Comparison of ENCODE assay signal across 22 mouse cellular contexts in genomic region chr3:34325669-34326068, GRCm38 (mm10).
DNase-seq lines count a peak whose midpoint lies in the region; ATAC-seq and TF ChIP-seq lines count a peak whose summit lies in the region.
"Had no signal": no experiment of that assay in that cellular context is flagged by ENCODE, and none has a peak within 500 bp of the region (broad histone marks: within the 10 kb centered on the region; RNA-seq: fewer than 3 reads in every experiment).

No protein-coding gene starts in this region.

- H3K9ac ChIP-seq in lung, embryonic 14.5 days = no peak overlapping the region
- H3K9ac ChIP-seq in lung, postnatal 0 days (replicated peaks; ENCODE audit: low read depth) = no peak overlapping the region
- H3K9ac ChIP-seq: forebrain, embryonic 12.5 days; hindbrain, embryonic 15.5 days; liver, embryonic 12.5 days; midbrain, embryonic 13.5 days had no signal

- no peaks in the 10 kb centered on the region for H3K36me3 ChIP-seq in lung, embryonic 14.5 days (ENCODE audit: insufficient read depth)
- no peaks in the 10 kb centered on the region for H3K36me3 ChIP-seq in lung, postnatal 0 days (ENCODE audit: insufficient read depth, low read length)
- H3K36me3 ChIP-seq in kidney, adult 2 months (ENCODE audit: control insufficient read depth, insufficient read depth, low read length) = no peaks in the 10 kb centered on the region
- H3K36me3 ChIP-seq: forebrain, embryonic 12.5 days; heart, embryonic 10.5 days; hindbrain, embryonic 15.5 days; liver, embryonic 12.5 days; midbrain, embryonic 13.5 days had no signal

- no peak for TF ChIP-seq EP300 in lung, postnatal 0 days (IDR thresholded peaks at IDR 0.05)

- in situ Hi-C loops in Patski (cut with MboI; ENCODE audit: low pct_unique_long_range_greater_than_20kb) = no loop called here

- CTCF ChIA-PET in Patski (lab: Charles Lee) = no interaction called here

- POLR2A ChIA-PET in Patski (lab: Charles Lee) = no interaction called here

- ATAC-seq in lung, embryonic 14.5 days (ENCODE audit: insufficient read depth) = no peak
- ATAC-seq in lung, postnatal 0 days = no peak
- ATAC-seq in Patski = peak; percentile 60
- ATAC-seq: liver, embryonic 12.5 days; midbrain, embryonic 13.5 days had no signal

- no peak overlapping the region for H3K27ac ChIP-seq in lung, embryonic 14.5 days (ENCODE audit: low read depth)
- no peak overlapping the region for H3K27ac ChIP-seq in lung, postnatal 0 days (ENCODE audit: low read length)
- H3K27ac ChIP-seq in kidney, adult 2 months (ENCODE audit: insufficient read depth, low read depth, low read length) = no peak overlapping the region
- H3K27ac ChIP-seq: forebrain, embryonic 12.5 days; gastrocnemius, adult 2 months; heart, embryonic 10.5 days; hindbrain, embryonic 15.5 days; left cerebral cortex, adult 2 months; liver, embryonic 12.5 days; midbrain, embryonic 13.5 days had no signal

- H3K27me3 ChIP-seq in lung, embryonic 14.5 days (ENCODE audit: insufficient read depth, low read length) = no peaks in the 10 kb centered on the region
- no peaks in the 10 kb centered on the region for H3K27me3 ChIP-seq in lung, postnatal 0 days (replicated peaks; ENCODE audit: insufficient read depth, low read length)
- peaks cover 62% of the 10 kb centered on the region for H3K27me3 ChIP-seq in Patski
- 0 out of 2 replicates have a peak, but pooled peaks cover 1% of the 10 kb centered on the region for H3K27me3 ChIP-seq in kidney, adult 2 months (replicated peaks; ENCODE audit: control insufficient read depth, insufficient read depth, low read length)
- H3K27me3 ChIP-seq: liver, embryonic 12.5 days had no signal

- no peak overlapping the region for H3K4me3 ChIP-seq in lung, embryonic 14.5 days (ENCODE audit: low read depth, low read length)
- no peak overlapping the region for H3K4me3 ChIP-seq in lung, postnatal 0 days (ENCODE audit: low read depth, low read length)
- no peak overlapping the region for H3K4me3 ChIP-seq in kidney, adult 2 months (ENCODE audit: insufficient read depth, low read depth, low read length)
- H3K4me3 ChIP-seq: forebrain, embryonic 12.5 days; gastrocnemius, adult 2 months; heart, embryonic 10.5 days; hindbrain, embryonic 15.5 days; left cerebral cortex, adult 2 months; liver, embryonic 12.5 days; midbrain, embryonic 13.5 days had no signal

- no peaks in the 10 kb centered on the region for H3K9me3 ChIP-seq in lung, embryonic 14.5 days (ENCODE audit: low read depth, low read length)
- no peaks in the 10 kb centered on the region for H3K9me3 ChIP-seq in lung, postnatal 0 days (ENCODE audit: low read length)
- H3K9me3 ChIP-seq: forebrain, embryonic 12.5 days; heart, embryonic 10.5 days; hindbrain, embryonic 15.5 days; liver, embryonic 12.5 days; midbrain, embryonic 13.5 days had no signal

- TF ChIP-seq CTCF in lung, embryonic 14.5 days (IDR thresholded peaks at IDR 0.05; ENCODE audit: low read depth) = no peak
- no peak for TF ChIP-seq CTCF in lung, postnatal 0 days (IDR thresholded peaks at IDR 0.05)
- no peak for TF ChIP-seq CTCF in Patski (IDR thresholded peaks at IDR 0.05)
- no peak for TF ChIP-seq CTCF in kidney, adult 2 months (conservative IDR thresholded peaks at IDR 0.05; ENCODE audit: insufficient read depth, insufficient read length, low read depth, low read length)

- no peak for TF ChIP-seq POLR2A in kidney, adult 2 months (IDR thresholded peaks at IDR 0.05; ENCODE audit: low read depth, low read length)

- no peaks in the 10 kb centered on the region for H3K4me1 ChIP-seq in lung, embryonic 14.5 days (ENCODE audit: insufficient read depth)
- H3K4me1 ChIP-seq in lung, postnatal 0 days (ENCODE audit: insufficient read depth, low read depth, low read length) = no peaks in the 10 kb centered on the region
- no peaks in the 10 kb centered on the region for H3K4me1 ChIP-seq in kidney, adult 2 months (ENCODE audit: control insufficient read depth, insufficient read depth, low read length)
- H3K4me1 ChIP-seq: liver, embryonic 12.5 days had no signal

- DNase-seq in lung, embryonic 14.5 days = peak; percentile 39
- no peak for DNase-seq in lung, postnatal 0 days (ENCODE audit: low spot score)
- DNase-seq in Patski (ENCODE audit: low read depth, low spot score) = no peak
- DNase-seq in embryo, embryonic 11 days = peak; percentile 53
- no peak for DNase-seq in liver
- no peak for DNase-seq in kidney, adult 2 months
- DNase-seq in layer of hippocampus, adult 8-10 months (ENCODE audit: low spot score in 2 of 2) = no peak
- DNase-seq: adrenal gland, adult 8-10 months; cerebellum, adult 18-20 months; cerebellum, postnatal 14 days; gastrocnemius, adult 2 months; heart, postnatal 4 days; layer of hippocampus, adult 9-11 months; left cerebral cortex, postnatal 4 days; lung, adult 18-20 months; thymus, postnatal 25 days had no signal

- 81% methylated on average over 1 of the region's 1 CpGs for WGBS in lung, embryonic 14.5 days
- WGBS in lung, postnatal 0 days = 85% methylated on average over 1 of the region's 1 CpGs
- WGBS in kidney, adult 2 months = 94% methylated on average over 1 of the region's 1 CpGs

- H3K4me2 ChIP-seq in lung, embryonic 14.5 days = no peak overlapping the region
- no peak overlapping the region for H3K4me2 ChIP-seq in lung, postnatal 0 days (replicated peaks; ENCODE audit: low read depth, low read length)
- H3K4me2 ChIP-seq: forebrain, embryonic 12.5 days; hindbrain, embryonic 15.5 days; liver, embryonic 12.5 days; midbrain, embryonic 13.5 days had no signal

Comparison
In these comparisons a context has a peak if more than half of its experiments do, and no peak if none do; other contexts are left out.
1. DNase-seq: peak in lung, embryonic 14.5 days (single experiment) and embryo, embryonic 11 days (single experiment); none in lung, postnatal 0 days (single experiment), Patski (single experiment), liver (single experiment), kidney, adult 2 months (single experiment) and layer of hippocampus, adult 8-10 months (0 of 2).